Mouse (Mus musculus): ENCODE data around the gene Fam76b.

DNA sequence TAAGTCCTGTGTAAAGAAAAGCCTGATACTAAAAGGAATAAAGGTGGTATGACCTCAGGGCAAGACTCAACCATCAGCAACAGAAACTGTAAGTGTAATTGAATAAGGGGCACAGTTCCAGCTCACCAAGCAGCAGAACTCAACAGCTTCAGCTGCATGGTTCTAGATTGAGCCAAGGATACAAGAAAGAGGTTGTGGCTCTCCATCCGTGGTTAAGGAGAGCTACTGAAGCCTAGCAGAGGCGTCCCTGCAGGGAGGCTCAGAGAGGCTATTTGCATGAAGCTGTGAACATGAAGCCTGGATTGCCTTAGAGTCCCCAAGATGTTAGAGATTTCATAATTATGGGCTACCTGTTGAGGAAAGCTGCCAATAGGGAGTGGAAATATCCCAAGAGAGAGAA is 40.1 kb downstream of the Fam76b start:
- TF ChIP-seq ZNF384 (IDR thresholded peaks at IDR 0.05; ENCODE audit: low read depth, low read length) (no peak), ZC3H11A (IDR thresholded peaks at IDR 0.05; ENCODE audit: borderline replicate concordance, low read depth, low read length) (no peak), MAFK (IDR thresholded peaks at IDR 0.05; ENCODE audit: insufficient read depth, low read depth, low read length) (no peak)

Data from ES-E14 (cell line).